15 mouse cellular contexts compared by ENCODE assay signal in the genomic region with DNA sequence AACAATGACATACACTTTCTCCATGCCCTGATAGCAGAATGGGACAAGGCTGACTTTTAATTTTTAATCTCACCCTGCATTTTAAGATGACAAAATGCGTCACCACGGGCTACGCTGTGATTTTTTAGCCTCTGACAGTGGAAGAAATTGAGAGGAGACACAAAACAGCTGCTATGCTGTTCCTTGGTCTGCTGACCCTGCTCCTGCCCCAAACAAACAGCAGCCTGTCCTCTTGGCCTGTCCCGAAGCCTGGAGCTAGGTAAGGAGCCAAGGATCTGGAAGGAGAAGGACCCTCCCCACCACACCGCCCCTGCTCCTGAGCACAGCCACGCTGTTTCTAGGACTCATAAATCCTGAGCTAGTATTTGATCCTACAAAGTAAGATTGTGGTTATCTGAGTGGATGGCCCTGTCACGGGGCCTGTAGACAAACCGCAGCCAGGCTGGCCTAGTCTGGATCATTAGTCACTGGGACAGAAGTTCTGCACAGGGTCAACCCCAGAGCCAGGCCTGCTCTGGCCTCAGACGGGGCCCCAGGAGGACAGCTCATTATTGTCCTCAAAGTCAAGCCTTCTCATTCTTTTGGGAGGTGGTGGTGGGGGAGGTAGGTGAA. TPM values are rescaled to one million over a fixed set of nuclear protein-coding genes. Genes with fewer than 3 reads are reported as not detected.
DNase-seq lines count a peak whose midpoint lies in the region; ATAC-seq and TF ChIP-seq lines count a peak whose summit lies in the region.
"Had no signal": no experiment of that assay in that cellular context is flagged by ENCODE, and none has a peak within 500 bp of the region (broad histone marks: within the 10 kb centered on the region; RNA-seq: fewer than 3 reads in every experiment).

No protein-coding gene starts in this region.

- 77% methylated on average over 9 of the region's 9 CpGs for WGBS in liver, adult 2 months
- 59% methylated on average over 9 of the region's 9 CpGs for WGBS in liver, postnatal 0 days (ENCODE audit: insufficient replicate concordance)
- 21% methylated on average over 9 of the region's 9 CpGs for WGBS in kidney, postnatal 0 days
- WGBS in forebrain, embryonic 15.5 days = 85% methylated on average over 9 of the region's 9 CpGs
- 82% methylated on average over 9 of the region's 9 CpGs for WGBS in hindbrain, embryonic 10.5 days

- no peak for TF ChIP-seq CTCF in liver, adult 2 months (IDR thresholded peaks at IDR 0.05; ENCODE audit: low read depth, low read length)
- no peak for TF ChIP-seq CTCF in liver, postnatal 0 days (IDR thresholded peaks at IDR 0.05; ENCODE audit: low read depth)
- no peak for TF ChIP-seq CTCF in kidney, postnatal 0 days (IDR thresholded peaks at IDR 0.05; ENCODE audit: low read depth)

- H3K9ac ChIP-seq in liver, adult 2 months (ENCODE audit: low read depth, low read length) = no peak overlapping the region
- no peak overlapping the region for H3K9ac ChIP-seq in liver, postnatal 0 days (replicated peaks)
- no peak overlapping the region for H3K9ac ChIP-seq in kidney, postnatal 0 days (ENCODE audit: low read depth, low read length)
- no peak overlapping the region for H3K9ac ChIP-seq in forebrain, embryonic 15.5 days (replicated peaks)
- H3K9ac ChIP-seq: limb, embryonic 15.5 days; stomach, embryonic 15.5 days had no signal

- no peaks in the 10 kb centered on the region for H3K27me3 ChIP-seq in liver, adult 2 months (ENCODE audit: control insufficient read depth, insufficient read depth, low read length)
- H3K27me3 ChIP-seq in liver, postnatal 0 days (ENCODE audit: insufficient read depth, low read length) = no peaks in the 10 kb centered on the region
- no peaks in the 10 kb centered on the region for H3K27me3 ChIP-seq in kidney, postnatal 0 days (ENCODE audit: insufficient read depth, low read length)
- H3K27me3 ChIP-seq in forebrain, embryonic 15.5 days = no peaks in the 10 kb centered on the region
- H3K27me3 ChIP-seq in hindbrain, embryonic 10.5 days (ENCODE audit: insufficient read depth, poor library complexity, severe bottlenecking) = no peaks in the 10 kb centered on the region
- H3K27me3 ChIP-seq: stomach, embryonic 15.5 days had no signal

- no peaks in the 10 kb centered on the region for H3K9me3 ChIP-seq in liver, postnatal 0 days (ENCODE audit: low read length)
- H3K9me3 ChIP-seq in kidney, postnatal 0 days (replicated peaks; ENCODE audit: low read length) = no peaks in the 10 kb centered on the region
- no peaks in the 10 kb centered on the region for H3K9me3 ChIP-seq in forebrain, embryonic 15.5 days
- no peaks in the 10 kb centered on the region for H3K9me3 ChIP-seq in hindbrain, embryonic 10.5 days
- H3K9me3 ChIP-seq: G1E; limb, embryonic 15.5 days; stomach, embryonic 15.5 days had no signal

- no peaks in the 10 kb centered on the region for H3K36me3 ChIP-seq in liver, adult 2 months (ENCODE audit: control insufficient read depth, insufficient read depth, low read length)
- H3K36me3 ChIP-seq in liver, postnatal 0 days (replicated peaks; ENCODE audit: insufficient read depth, low read length) = no peaks in the 10 kb centered on the region
- no peaks in the 10 kb centered on the region for H3K36me3 ChIP-seq in kidney, postnatal 0 days (ENCODE audit: insufficient read depth, low read length)
- no peaks in the 10 kb centered on the region for H3K36me3 ChIP-seq in forebrain, embryonic 15.5 days
- no peaks in the 10 kb centered on the region for H3K36me3 ChIP-seq in hindbrain, embryonic 10.5 days
- H3K36me3 ChIP-seq: G1E; limb, embryonic 15.5 days; stomach, embryonic 15.5 days had no signal

- ATAC-seq in liver, postnatal 0 days = no peak
- ATAC-seq in kidney, postnatal 0 days (replicated peaks; ENCODE audit: low FRiP score, low read depth) = peak; percentile 83
- ATAC-seq in forebrain, embryonic 15.5 days (replicated peaks) = no peak
- ATAC-seq: activated CD4-positive, CD25-positive, alpha-beta regulatory T cell, adult 4 months; hindbrain, embryonic 16.5 days had no signal

- no peaks in the 10 kb centered on the region for H3K79me2 ChIP-seq in liver, adult 2 months (ENCODE audit: control insufficient read depth, insufficient read depth, low read length)

- peak; percentile 50 for DNase-seq in embryo, embryonic 10 days (ENCODE audit: low spot score)
- DNase-seq in embryo, embryonic 9.5 days (ENCODE audit: extremely low spot score) = no peak
- no peak for DNase-seq in liver, adult 2 months (ENCODE audit: extremely low read depth, low read depth, low spot score)
- no peak for DNase-seq in liver, postnatal 0 days
- DNase-seq in kidney, postnatal 0 days (ENCODE audit: low spot score) = peak; percentile 81
- DNase-seq in yolk sac, embryonic 10.5 days (ENCODE audit: low spot score) = peak; percentile 17
- DNase-seq in hindbrain, embryonic 10.5 days (ENCODE audit: low spot score) = no peak
- DNase-seq: B cell, adult 2 months had no signal

- no peak for TF ChIP-seq POLR2A in liver, adult 2 months (IDR thresholded peaks at IDR 0.05; ENCODE audit: extremely low read depth, insufficient read depth, low read length)

- H3K27ac ChIP-seq in liver, adult 2 months (replicated peaks; ENCODE audit: insufficient read depth, low read depth, low read length) = 0 out of 2 replicates have a peak overlapping the region, but pooled peaks have one; percentile 27
- H3K27ac ChIP-seq in liver, postnatal 0 days (ENCODE audit: low read depth) = no peak overlapping the region
- H3K27ac ChIP-seq in kidney, postnatal 0 days = peak overlapping the region; percentile 57; the same call in 1 of the 2 replicates
- no peak overlapping the region for H3K27ac ChIP-seq in forebrain, embryonic 15.5 days (replicated peaks)
- H3K27ac ChIP-seq in hindbrain, embryonic 10.5 days = no peak overlapping the region
- H3K27ac ChIP-seq: limb, embryonic 15.5 days; stomach, embryonic 15.5 days had no signal

- H3K4me2 ChIP-seq in liver, postnatal 0 days (ENCODE audit: low read depth, low read length) = no peak overlapping the region
- H3K4me2 ChIP-seq in kidney, postnatal 0 days (ENCODE audit: low read length) = no peak overlapping the region
- no peak overlapping the region for H3K4me2 ChIP-seq in forebrain, embryonic 15.5 days (replicated peaks)
- H3K4me2 ChIP-seq: limb, embryonic 15.5 days; stomach, embryonic 15.5 days had no signal

- H3K4me3 ChIP-seq in liver, adult 2 months (ENCODE audit: insufficient read depth, low read depth, low read length) = no peak overlapping the region
- H3K4me3 ChIP-seq in liver, postnatal 0 days (ENCODE audit: low read depth, low read length) = no peak overlapping the region
- no peak overlapping the region for H3K4me3 ChIP-seq in kidney, postnatal 0 days (replicated peaks; ENCODE audit: low read depth, low read length)
- H3K4me3 ChIP-seq in forebrain, embryonic 15.5 days = no peak overlapping the region
- H3K4me3 ChIP-seq in hindbrain, embryonic 10.5 days = no peak overlapping the region
- H3K4me3 ChIP-seq: erythroblast, embryonic 14.5 days; limb, embryonic 15.5 days; stomach, embryonic 15.5 days had no signal

- H3K4me1 ChIP-seq in liver, adult 2 months (ENCODE audit: control insufficient read depth, insufficient read depth, low read length) = no peaks in the 10 kb centered on the region
- H3K4me1 ChIP-seq in liver, postnatal 0 days (ENCODE audit: insufficient read depth) = no peaks in the 10 kb centered on the region
- H3K4me1 ChIP-seq in kidney, postnatal 0 days (replicated peaks; ENCODE audit: insufficient read depth, low read length) = 0 out of 2 replicates have a peak, but pooled peaks cover 10% of the 10 kb centered on the region
- H3K4me1 ChIP-seq in forebrain, embryonic 15.5 days = no peaks in the 10 kb centered on the region
- H3K4me1 ChIP-seq in hindbrain, embryonic 10.5 days (replicated peaks) = no peaks in the 10 kb centered on the region
- H3K4me1 ChIP-seq: limb, embryonic 15.5 days; stomach, embryonic 15.5 days had no signal

- TF ChIP-seq EP300 in liver, postnatal 0 days (IDR thresholded peaks at IDR 0.05; ENCODE audit: low read depth) = no peak

RNA-seq across cellular contexts. Expression of a gene that starts 17.5 kb away (rescaled TPM):
- 12.8 and 21.8 TPM in 2 replicates for total RNA-seq in liver, adult 2 months (2014; rRNA removed)
- 45.9 and 49.8 TPM in 2 replicates for polyA plus RNA-seq in liver, adult 2 months (2012; rRNA removed)
- polyA plus RNA-seq in liver, postnatal 0 days (2015; fragmentation: Nextera tagmentation; extraction: Ambion mirVana) = 6.0 and 6.6 TPM in 2 replicates
- polyA plus RNA-seq in kidney, postnatal 0 days (2015; fragmentation: Nextera tagmentation; extraction: Ambion mirVana) = 21.3 and 23.2 TPM in 2 replicates
- not detected in 2 replicates for polyA plus RNA-seq in forebrain, embryonic 15.5 days (2015; fragmentation: Nextera tagmentation; extraction: Ambion mirVana)
- 0.22 and 0.39 TPM in 2 replicates for polyA plus RNA-seq in hindbrain, embryonic 10.5 days (2016; fragmentation: Nextera tagmentation; extraction: Ambion mirVana)
- total RNA-seq: G1E had no signal
- polyA plus RNA-seq: activated CD4-positive, CD25-positive, alpha-beta regulatory T cell, adult 4 months; erythroblast, embryonic 14.5 days; G1E had no signal

Comparison
In these comparisons a context has a peak if more than half of its experiments do, and no peak if none do; other contexts are left out.
1. DNase-seq: peak in embryo, embryonic 10 days (single experiment), kidney, postnatal 0 days (single experiment) and yolk sac, embryonic 10.5 days (single experiment); none in embryo, embryonic 9.5 days (single experiment), liver, adult 2 months (single experiment), liver, postnatal 0 days (single experiment) and hindbrain, embryonic 10.5 days (single experiment).
2. H3K27ac ChIP-seq: peak in liver, adult 2 months (single experiment) and kidney, postnatal 0 days (single experiment); none in liver, postnatal 0 days (single experiment), forebrain, embryonic 15.5 days (single experiment) and hindbrain, embryonic 10.5 days (single experiment).